18 mouse cellular contexts compared by ENCODE assay signal in genomic region chr8:122329072-122329471, GRCm38 (mm10). TPM values are rescaled to one million over a fixed set of nuclear protein-coding genes. Genes with fewer than 3 reads are reported as not detected.
DNase-seq lines count a peak whose midpoint lies in the region; ATAC-seq and TF ChIP-seq lines count a peak whose summit lies in the region.
"Had no signal": no experiment of that assay in that cellular context is flagged by ENCODE, and none has a peak within 500 bp of the region (broad histone marks: within the 10 kb centered on the region; RNA-seq: fewer than 3 reads in every experiment).

No protein-coding gene starts in this region.

- TF ChIP-seq CTCF in liver, postnatal 0 days (IDR thresholded peaks at IDR 0.05; ENCODE audit: low read depth), result no peak

- ATAC-seq in embryonic facial prominence, embryonic 12.5 days (ENCODE audit: insufficient number of reproducible peaks, insufficient read depth, low FRiP score, low TSS enrichment), result no peak
- ATAC-seq in intestine, embryonic 14.5 days (replicated peaks; ENCODE audit: low FRiP score, low TSS enrichment, low read depth), result no peak
- no peak for ATAC-seq in intestine, embryonic 15.5 days
- ATAC-seq in hindbrain, embryonic 11.5 days (ENCODE audit: low FRiP score), result no peak
- ATAC-seq in liver, postnatal 0 days, result no peak
- ATAC-seq: lung, postnatal 0 days had no signal

- no peak overlapping the region for H3K4me2 ChIP-seq in embryonic facial prominence, embryonic 12.5 days (replicated peaks)
- H3K4me2 ChIP-seq in intestine, embryonic 14.5 days (ENCODE audit: low read length), result no peak overlapping the region
- no peak overlapping the region for H3K4me2 ChIP-seq in intestine, embryonic 15.5 days (replicated peaks)
- H3K4me2 ChIP-seq in hindbrain, embryonic 11.5 days (replicated peaks; ENCODE audit: low read depth, low read length), result no peak overlapping the region
- peak overlapping the region; percentile 50 for H3K4me2 ChIP-seq in liver, postnatal 0 days (ENCODE audit: low read depth, low read length)

- H3K9ac ChIP-seq in embryonic facial prominence, embryonic 12.5 days, result no peak overlapping the region
- H3K9ac ChIP-seq in intestine, embryonic 14.5 days (ENCODE audit: low read length), result 0 out of 2 replicates have a peak overlapping the region, but pooled peaks have one; percentile 11
- no peak overlapping the region for H3K9ac ChIP-seq in intestine, embryonic 15.5 days
- H3K9ac ChIP-seq in hindbrain, embryonic 11.5 days (ENCODE audit: low read depth, low read length), result no peak overlapping the region
- H3K9ac ChIP-seq in liver, postnatal 0 days (replicated peaks), result no peak overlapping the region; the same call in 1 of the 2 replicates

- peaks cover 10% of the 10 kb centered on the region; the same call in 1 of the 2 replicates for H3K4me1 ChIP-seq in embryonic facial prominence, embryonic 12.5 days
- H3K4me1 ChIP-seq in embryonic facial prominence, embryonic 10.5 days, result peaks cover 49% of the 10 kb centered on the region
- H3K4me1 ChIP-seq in intestine, embryonic 14.5 days (replicated peaks; ENCODE audit: control insufficient read depth, insufficient read depth, low read length), result peaks cover 35% of the 10 kb centered on the region
- H3K4me1 ChIP-seq in intestine, embryonic 15.5 days (replicated peaks), result peaks cover 58% of the 10 kb centered on the region
- peaks cover 2% of the 10 kb centered on the region; the same call in 1 of the 2 replicates for H3K4me1 ChIP-seq in hindbrain, embryonic 11.5 days (replicated peaks; ENCODE audit: control insufficient read depth, insufficient read depth, low read length)
- H3K4me1 ChIP-seq in liver, postnatal 0 days (ENCODE audit: insufficient read depth), result peaks cover 62% of the 10 kb centered on the region

- H3K4me3 ChIP-seq in embryonic facial prominence, embryonic 12.5 days, result no peak overlapping the region
- H3K4me3 ChIP-seq in embryonic facial prominence, embryonic 10.5 days, result no peak overlapping the region
- no peak overlapping the region for H3K4me3 ChIP-seq in intestine, embryonic 14.5 days (ENCODE audit: low read depth, low read length)
- H3K4me3 ChIP-seq in intestine, embryonic 15.5 days (replicated peaks), result no peak overlapping the region
- no peak overlapping the region for H3K4me3 ChIP-seq in hindbrain, embryonic 11.5 days (ENCODE audit: low read depth, low read length)
- no peak overlapping the region for H3K4me3 ChIP-seq in liver, postnatal 0 days (ENCODE audit: low read depth, low read length)
- H3K4me3 ChIP-seq: heart, adult 2 months had no signal

- 0 out of 2 replicates have a peak overlapping the region, but pooled peaks have one; percentile 1 for H3K27ac ChIP-seq in embryonic facial prominence, embryonic 12.5 days
- H3K27ac ChIP-seq in embryonic facial prominence, embryonic 10.5 days (replicated peaks), result no peak overlapping the region
- H3K27ac ChIP-seq in intestine, embryonic 14.5 days (ENCODE audit: low read depth), result no peak overlapping the region
- no peak overlapping the region for H3K27ac ChIP-seq in intestine, embryonic 15.5 days
- peak overlapping the region; percentile 17; the same call in 1 of the 2 replicates for H3K27ac ChIP-seq in hindbrain, embryonic 11.5 days (ENCODE audit: low read depth, low read length)
- peak overlapping the region; percentile 23; the same call in 1 of the 2 replicates for H3K27ac ChIP-seq in liver, postnatal 0 days (ENCODE audit: low read depth)
- H3K27ac ChIP-seq: heart, adult 2 months had no signal

- TF ChIP-seq EP300 in liver, postnatal 0 days (IDR thresholded peaks at IDR 0.05; ENCODE audit: low read depth), result no peak

- peaks cover 5% of the 10 kb centered on the region; the same call in 1 of the 2 replicates for H3K36me3 ChIP-seq in embryonic facial prominence, embryonic 12.5 days
- H3K36me3 ChIP-seq in embryonic facial prominence, embryonic 10.5 days (replicated peaks), result peaks cover 13% of the 10 kb centered on the region
- H3K36me3 ChIP-seq in intestine, embryonic 14.5 days (ENCODE audit: control insufficient read depth, insufficient read depth, low read length), result 0 out of 2 replicates have a peak, but pooled peaks cover 3% of the 10 kb centered on the region
- H3K36me3 ChIP-seq in intestine, embryonic 15.5 days, result peaks cover 5% of the 10 kb centered on the region; the same call in 1 of the 2 replicates
- no peaks in the 10 kb centered on the region for H3K36me3 ChIP-seq in hindbrain, embryonic 11.5 days (ENCODE audit: control insufficient read depth, insufficient read depth, low read length)
- H3K36me3 ChIP-seq in liver, postnatal 0 days (replicated peaks; ENCODE audit: insufficient read depth, low read length), result peaks cover 66% of the 10 kb centered on the region

- no peak for DNase-seq in embryonic facial prominence, embryonic 10.5 days (ENCODE audit: low spot score)
- DNase-seq in intestine, embryonic 14.5 days (ENCODE audit: low spot score), result no peak
- no peak for DNase-seq in hindbrain, embryonic 11.5 days (ENCODE audit: low spot score)
- DNase-seq in liver, postnatal 0 days, result no peak
- no peak for DNase-seq in layer of hippocampus, postnatal 10 days (ENCODE audit: low spot score in 2 of 2)
- DNase-seq in kidney, postnatal 14 days, result no peak
- DNase-seq: adrenal gland, postnatal 10 days; cerebellum, adult 11 months; embryo, embryonic 11 days; heart, adult 2 months; kidney, adult 18-20 months; retina, postnatal 1 day had no signal

- peaks cover 23% of the 10 kb centered on the region for H3K27me3 ChIP-seq in embryonic facial prominence, embryonic 12.5 days
- peaks cover 71% of the 10 kb centered on the region for H3K27me3 ChIP-seq in embryonic facial prominence, embryonic 10.5 days (replicated peaks; ENCODE audit: low read depth, poor library complexity, severe bottlenecking)
- H3K27me3 ChIP-seq in intestine, embryonic 14.5 days (replicated peaks; ENCODE audit: control insufficient read depth, insufficient read depth, low read length), result no peaks in the 10 kb centered on the region
- no peaks in the 10 kb centered on the region; the same call in 1 of the 2 replicates for H3K27me3 ChIP-seq in intestine, embryonic 15.5 days (replicated peaks)
- H3K27me3 ChIP-seq in hindbrain, embryonic 11.5 days (ENCODE audit: control insufficient read depth, insufficient read depth, low read length), result peaks cover 6% of the 10 kb centered on the region
- H3K27me3 ChIP-seq in liver, postnatal 0 days (ENCODE audit: insufficient read depth, low read length), result no peaks in the 10 kb centered on the region

- no peaks in the 10 kb centered on the region for H3K9me3 ChIP-seq in embryonic facial prominence, embryonic 12.5 days
- H3K9me3 ChIP-seq in embryonic facial prominence, embryonic 10.5 days, result no peaks in the 10 kb centered on the region
- H3K9me3 ChIP-seq in intestine, embryonic 14.5 days (ENCODE audit: control insufficient read depth, low read length), result no peaks in the 10 kb centered on the region
- no peaks in the 10 kb centered on the region for H3K9me3 ChIP-seq in intestine, embryonic 15.5 days
- H3K9me3 ChIP-seq in hindbrain, embryonic 11.5 days (ENCODE audit: control insufficient read depth, low read length), result no peaks in the 10 kb centered on the region
- H3K9me3 ChIP-seq in liver, postnatal 0 days (ENCODE audit: low read length), result no peaks in the 10 kb centered on the region

- 57% methylated on average over 8 of the region's 8 CpGs for WGBS in embryonic facial prominence, embryonic 12.5 days
- WGBS in embryonic facial prominence, embryonic 10.5 days, result 61% methylated on average over 8 of the region's 8 CpGs
- 59% methylated on average over 8 of the region's 8 CpGs for WGBS in intestine, embryonic 14.5 days
- 64% methylated on average over 8 of the region's 8 CpGs for WGBS in intestine, embryonic 15.5 days
- 75% methylated on average over 8 of the region's 8 CpGs for WGBS in hindbrain, embryonic 11.5 days
- 72% methylated on average over 8 of the region's 8 CpGs for WGBS in liver, postnatal 0 days (ENCODE audit: insufficient replicate concordance)

RNA-seq across cellular contexts. Expression of gene Trhr2, which starts 31.5 kb away (rescaled TPM):
- polyA plus RNA-seq in embryonic facial prominence, embryonic 12.5 days (2016; fragmentation: Nextera tagmentation; extraction: Ambion mirVana), result 0.32 and 0.39 TPM in 2 replicates
- polyA plus RNA-seq in embryonic facial prominence, embryonic 10.5 days (2016; fragmentation: Nextera tagmentation; extraction: Ambion mirVana), result not detected in 2 replicates
- not detected in 2 replicates for polyA plus RNA-seq in intestine, embryonic 14.5 days (2014; fragmentation: Nextera tagmentation; extraction: Ambion mirVana)
- not detected in 2 replicates for polyA plus RNA-seq in intestine, embryonic 15.5 days (2015; fragmentation: Nextera tagmentation; extraction: Ambion mirVana)
- polyA plus RNA-seq in hindbrain, embryonic 11.5 days (2014; fragmentation: Nextera tagmentation; extraction: Ambion mirVana), result 0.11 and 0.25 TPM in 2 replicates
- not detected in 2 replicates for polyA plus RNA-seq in liver, postnatal 0 days (2015; fragmentation: Nextera tagmentation; extraction: Ambion mirVana)
- total RNA-seq in layer of hippocampus, postnatal 10 days (2021), result 1 to 10 TPM in 1 of 2 experiments, under 1 TPM in 1; 0.83 to 1.3 TPM
- total RNA-seq: adrenal gland, postnatal 10 days; heart, adult 2 months had no signal
- polyA plus RNA-seq: heart, adult 2 months; lung, postnatal 0 days; neural tube, embryonic 14.5 days; spleen, adult 2 months; thymus, postnatal 0 days had no signal

RNA-seq across cellular contexts. Expression of gene Zfpm1, which starts 47.1 kb away (rescaled TPM):
- polyA plus RNA-seq in embryonic facial prominence, embryonic 12.5 days (2016; fragmentation: Nextera tagmentation; extraction: Ambion mirVana), result 2.1 and 2.8 TPM in 2 replicates
- 1.5 and 2.0 TPM in 2 replicates for polyA plus RNA-seq in embryonic facial prominence, embryonic 10.5 days (2016; fragmentation: Nextera tagmentation; extraction: Ambion mirVana)
- 4.2 and 6.4 TPM in 2 replicates for polyA plus RNA-seq in intestine, embryonic 14.5 days (2014; fragmentation: Nextera tagmentation; extraction: Ambion mirVana)
- 4.9 and 5.2 TPM in 2 replicates for polyA plus RNA-seq in intestine, embryonic 15.5 days (2015; fragmentation: Nextera tagmentation; extraction: Ambion mirVana)
- polyA plus RNA-seq in hindbrain, embryonic 11.5 days (2014; fragmentation: Nextera tagmentation; extraction: Ambion mirVana), result 1.6 and 1.9 TPM in 2 replicates
- 5.7 and 6.9 TPM in 2 replicates for polyA plus RNA-seq in liver, postnatal 0 days (2015; fragmentation: Nextera tagmentation; extraction: Ambion mirVana)
- 10 to 100 TPM; 25.7 to 27.2 TPM for total RNA-seq in layer of hippocampus, postnatal 10 days (2021)

RNA-seq across cellular contexts. Expression of gene Zc3h18, which starts 47.3 kb away (rescaled TPM):
- 66.1 and 67.9 TPM in 2 replicates for polyA plus RNA-seq in embryonic facial prominence, embryonic 12.5 days (2016; fragmentation: Nextera tagmentation; extraction: Ambion mirVana)
- polyA plus RNA-seq in embryonic facial prominence, embryonic 10.5 days (2016; fragmentation: Nextera tagmentation; extraction: Ambion mirVana), result 81.8 and 82.5 TPM in 2 replicates
- 37.0 and 38.6 TPM in 2 replicates for polyA plus RNA-seq in intestine, embryonic 14.5 days (2014; fragmentation: Nextera tagmentation; extraction: Ambion mirVana)
- 53.9 and 54.0 TPM in 2 replicates for polyA plus RNA-seq in intestine, embryonic 15.5 days (2015; fragmentation: Nextera tagmentation; extraction: Ambion mirVana)
- 38.4 and 38.6 TPM in 2 replicates for polyA plus RNA-seq in hindbrain, embryonic 11.5 days (2014; fragmentation: Nextera tagmentation; extraction: Ambion mirVana)
- polyA plus RNA-seq in liver, postnatal 0 days (2015; fragmentation: Nextera tagmentation; extraction: Ambion mirVana), result 12.8 and 15.6 TPM in 2 replicates
- 10 to 100 TPM; 37.4 TPM for total RNA-seq in layer of hippocampus, postnatal 10 days (2021)

Comparison
In these comparisons a context has a peak if more than half of its experiments do, and no peak if none do; other contexts are left out.
1. H3K27ac ChIP-seq: peak in embryonic facial prominence, embryonic 12.5 days (single experiment), hindbrain, embryonic 11.5 days (single experiment) and liver, postnatal 0 days (single experiment); none in embryonic facial prominence, embryonic 10.5 days (single experiment), intestine, embryonic 14.5 days (single experiment) and intestine, embryonic 15.5 days (single experiment).